Mouse (Mus musculus) stomach, embryonic 16.5 days (tissue): ENCODE results near the gene Ppp1r12c. TPM values are rescaled to one million over a fixed set of nuclear protein-coding genes. Genes with fewer than 3 reads are reported as not detected.
A peak's percentile ranks its signal among the peaks of the same experiment; 100 is the strongest.

Experiments
- ATAC-seq: fragments of 200-750 bp; cut with Nextera tagmentation; 2 replicates; pipeline ENCODE4 v1.8.0; 2017; ENCODE audit warnings: moderate number of reproducible peaks, moderate TSS enrichment; ENCODE audit not compliant: insufficient read depth, low FRiP score
- H3K27ac ChIP-seq: fragments of 300-500 bp; sonication (generic); 2 replicates; pipeline ENCODE4 v1.5.1; 2014; ENCODE audit warnings: low read length
- H3K27me3 ChIP-seq: fragments of 300-500 bp; sonication (generic); 2 replicates; pipeline ENCODE4 v1.6.1; 2014; ENCODE audit warnings: low read length, control low read depth, mixed read lengths; ENCODE audit not compliant: control insufficient read depth, insufficient read depth
- H3K36me3 ChIP-seq: fragments of 300-500 bp; sonication (generic); 2 replicates; pipeline ENCODE4 v1.6.1; 2014; ENCODE audit warnings: low read length; ENCODE audit not compliant: control insufficient read depth, insufficient read depth
- H3K4me1 ChIP-seq: fragments of 300-500 bp; sonication (generic); 2 replicates; pipeline ENCODE4 v1.6.1; 2014; ENCODE audit warnings: low read length, control low read depth, mixed read lengths; ENCODE audit not compliant: control insufficient read depth, insufficient read depth
- H3K4me2 ChIP-seq: fragments of 300-500 bp; sonication (generic); 2 replicates; pipeline ENCODE4 v1.6.1; 2014; ENCODE audit warnings: low read depth, low read length, mixed read lengths
- H3K4me3 ChIP-seq: fragments of 300-500 bp; sonication (generic); replicated peaks from 2 replicates; pipeline ENCODE4 v1.5.1; 2014; ENCODE audit warnings: mild to moderate bottlenecking, low read length
- H3K9ac ChIP-seq: fragments of 300-500 bp; sonication (generic); 2 replicates; pipeline ENCODE4 v1.6.1; 2014; ENCODE audit warnings: low read length
- H3K9me3 ChIP-seq: fragments of 300-500 bp; sonication (generic); replicated peaks from 2 replicates; pipeline ENCODE4 v1.6.1; 2016; ENCODE audit warnings: low read length, control low read depth; ENCODE audit not compliant: control insufficient read depth
- WGBS: fragments of 180-500 bp; shearing (Covaris S2); extraction: QIAGEN DNeasy Blood & Tissue Kit; methylation state at CpG from one replicate; pipeline ENCODE4 v1.1.7; 2014; 5-methylcytosine and 5-hydroxymethylcytosine counted together
- polyA plus RNA-seq: library from polyadenylated mRNA; unstranded; fragments of >200 nt; fragmentation: Nextera tagmentation; extraction: Ambion mirVana; gene quantifications from 2 replicates; pipeline ENCODE4 v1.2.1, GENCODE M21; 2015

The Ppp1r12c gene
- polyA plus RNA-seq, result 20.3 and 22.3 TPM in 2 replicates

- Histone ChIP-seq H3K27me3 (no peaks in the 10 kb centered on the region), H3K4me1 (peaks cover 25% of the 10 kb centered on the region), H3K9me3 (no peaks in the 10 kb centered on the region), H3K27ac (peak within 1 kb of the TSS; percentile 93), H3K36me3 (no peaks in the 10 kb centered on the region), H3K9ac (peak within 1 kb of the TSS; percentile 96), H3K4me2 (peak within 1 kb of the TSS; percentile 83), H3K4me3 (peak within 1 kb of the TSS; percentile 72)
- WGBS, result under 1% methylated on average over 62 of the region's 62 CpGs
- peak; percentile 94 for ATAC-seq
Measured at GRCm38 (mm10) chr7:4501558-4502397, at the start of gene Ppp1r12c. TSS of gene Ppp1r12c (minus strand) at chr7:4501680.

- Histone ChIP-seq H3K4me3 (peak within 1 kb of the TSS; percentile 40), H3K4me1 (peaks cover 10% of the 10 kb centered on the region; the same call in 1 of the 2 replicates), H3K9ac (peak within 1 kb of the TSS; percentile 58), H3K27ac (no peak within 1 kb of the TSS), H3K27me3 (no peaks in the 10 kb centered on the region), H3K9me3 (no peaks in the 10 kb centered on the region), H3K4me2 (peak within 1 kb of the TSS; percentile 71), H3K36me3 (no peaks in the 10 kb centered on the region)
- 5% methylated on average over 33 of the region's 33 CpGs for WGBS
- peak; percentile 46; the same call in 1 of the 2 replicates for ATAC-seq
Measured at GRCm38 (mm10) chr7:4547221-4547641, 45.8 kb upstream of the Ppp1r12c start, which contains the start of gene Syt5. TSS of gene Syt5 (minus strand) at chr7:4547541.

DNA sequence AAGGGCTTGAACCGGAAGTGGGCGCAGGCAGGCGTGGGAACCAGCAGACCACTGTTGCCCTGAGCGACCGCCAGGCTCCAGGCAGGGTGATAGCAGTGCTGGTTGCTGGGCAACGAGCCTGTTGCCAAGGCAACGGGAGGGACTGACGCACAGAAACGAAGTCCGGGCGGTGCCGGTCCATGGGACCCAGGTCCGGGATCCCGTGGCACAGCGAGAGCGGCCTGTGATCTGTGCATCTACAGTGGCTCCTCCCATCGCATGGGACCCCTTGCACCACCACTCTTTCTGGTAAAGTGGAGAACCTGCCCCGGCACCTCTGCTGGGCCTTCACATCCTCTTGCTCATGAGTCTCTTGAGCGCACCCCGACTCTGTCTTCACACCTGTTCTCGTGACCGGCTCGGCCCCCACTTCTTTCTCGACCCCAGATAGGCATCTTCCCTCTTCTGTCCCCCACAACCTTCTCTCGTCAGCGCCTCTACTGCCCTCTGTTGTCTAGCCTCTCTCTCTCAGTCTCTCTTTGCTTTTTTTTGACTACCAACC is 45.2 kb upstream of the Ppp1r12c start:
- WGBS, result 1% methylated on average over 26 of the region's 26 CpGs
- Histone ChIP-seq H3K36me3 (no peaks in the 10 kb centered on the region), H3K4me1 (peaks cover 10% of the 10 kb centered on the region; the same call in 1 of the 2 replicates), H3K4me3 (peak overlapping the region; percentile 40), H3K27me3 (no peaks in the 10 kb centered on the region), H3K9me3 (no peaks in the 10 kb centered on the region), H3K9ac (0 out of 2 replicates have a peak overlapping the region, but pooled peaks have one; percentile 58), H3K27ac (no peak overlapping the region), H3K4me2 (peak overlapping the region; percentile 71)
- ATAC-seq, result peak; percentile 74

DNA sequence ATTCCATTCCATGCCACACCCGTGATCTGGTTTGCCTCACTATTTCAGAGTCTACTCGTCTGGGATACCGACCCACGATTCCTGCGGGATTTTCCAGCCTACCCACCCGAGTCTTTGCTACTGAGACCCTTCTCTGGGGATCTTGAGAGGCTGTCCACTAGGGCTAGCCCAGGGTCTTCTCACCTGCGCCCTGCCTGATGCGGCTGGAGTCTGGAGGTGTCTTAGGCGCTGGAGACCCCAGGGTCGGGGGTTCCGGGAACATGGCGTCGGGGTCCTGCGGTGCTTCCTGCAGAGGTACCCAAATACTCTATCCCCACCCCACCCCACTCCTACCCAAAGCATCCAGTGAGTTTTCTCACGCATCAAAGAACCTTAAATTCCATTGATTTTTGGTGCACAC is 44.6 kb upstream of the Ppp1r12c start:
- Histone ChIP-seq H3K36me3 (no peaks in the 10 kb centered on the region), H3K4me1 (peaks cover 10% of the 10 kb centered on the region; the same call in 1 of the 2 replicates), H3K9me3 (no peaks in the 10 kb centered on the region), H3K27me3 (no peaks in the 10 kb centered on the region), H3K4me3 (no peak overlapping the region), H3K27ac (no peak overlapping the region), H3K9ac (no peak overlapping the region), H3K4me2 (no peak overlapping the region)
- WGBS, result 65% methylated on average over 15 of the region's 15 CpGs
- ATAC-seq, result no peak

DNA sequence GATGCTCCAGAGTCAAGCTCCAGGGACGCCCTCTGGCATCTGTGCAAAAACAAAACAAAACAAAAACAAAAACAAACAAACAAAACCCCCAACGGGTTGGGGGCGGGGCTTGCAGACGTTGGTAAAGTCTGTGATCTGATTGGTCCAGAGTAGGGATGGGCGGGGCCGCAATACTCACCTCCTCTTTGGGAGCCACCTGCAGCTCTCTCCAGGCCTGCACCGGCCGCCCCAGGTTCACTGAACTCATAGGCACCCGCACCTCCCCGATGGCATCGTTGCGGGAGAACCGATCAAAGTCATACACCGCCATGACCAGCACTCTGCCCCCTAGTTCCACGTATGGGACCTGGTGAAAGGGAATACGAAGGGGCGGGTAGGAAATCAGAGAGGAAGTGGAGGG is 40.5 kb upstream of the Ppp1r12c start:
- WGBS, result 40% methylated on average over 17 of the region's 17 CpGs
- Histone ChIP-seq H3K36me3 (no peaks in the 10 kb centered on the region), H3K27me3 (no peaks in the 10 kb centered on the region), H3K27ac (no peak overlapping the region), H3K4me3 (no peak overlapping the region), H3K9me3 (no peaks in the 10 kb centered on the region), H3K9ac (no peak overlapping the region), H3K4me2 (no peak overlapping the region), H3K4me1 (0 out of 2 replicates have a peak, but pooled peaks cover 7% of the 10 kb centered on the region)
- no peak for ATAC-seq

DNA sequence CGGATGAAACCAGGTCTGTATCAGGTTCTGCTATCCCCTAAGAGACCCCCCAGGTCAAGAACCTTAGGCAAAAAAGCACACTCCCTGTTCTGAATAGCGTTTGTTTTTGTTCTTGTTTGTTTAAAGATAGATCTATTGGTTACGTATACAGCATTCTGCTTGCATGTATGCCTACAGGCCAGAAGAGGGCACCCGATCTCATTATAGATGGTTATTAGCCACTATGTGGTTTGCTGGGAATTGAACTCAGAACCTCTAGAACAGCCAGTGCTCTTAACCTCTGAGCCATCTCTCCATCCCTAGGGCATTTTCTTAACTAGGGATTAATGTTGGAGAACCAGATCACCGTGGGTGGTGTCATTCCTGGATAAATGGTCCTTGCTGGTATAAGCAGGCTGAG is 39.9 kb upstream of the Ppp1r12c start:
- no peak overlapping the region for H3K27ac ChIP-seq
- H3K9me3 ChIP-seq, result no peaks in the 10 kb centered on the region
- ATAC-seq, result no peak
- no peaks in the 10 kb centered on the region for H3K27me3 ChIP-seq
- WGBS, result 60% methylated on average over 5 of the region's 5 CpGs
- no peak overlapping the region for H3K9ac ChIP-seq
- no peaks in the 10 kb centered on the region for H3K36me3 ChIP-seq
- no peak overlapping the region for H3K4me3 ChIP-seq
- no peak overlapping the region for H3K4me2 ChIP-seq
- no peaks in the 10 kb centered on the region for H3K4me1 ChIP-seq

DNA sequence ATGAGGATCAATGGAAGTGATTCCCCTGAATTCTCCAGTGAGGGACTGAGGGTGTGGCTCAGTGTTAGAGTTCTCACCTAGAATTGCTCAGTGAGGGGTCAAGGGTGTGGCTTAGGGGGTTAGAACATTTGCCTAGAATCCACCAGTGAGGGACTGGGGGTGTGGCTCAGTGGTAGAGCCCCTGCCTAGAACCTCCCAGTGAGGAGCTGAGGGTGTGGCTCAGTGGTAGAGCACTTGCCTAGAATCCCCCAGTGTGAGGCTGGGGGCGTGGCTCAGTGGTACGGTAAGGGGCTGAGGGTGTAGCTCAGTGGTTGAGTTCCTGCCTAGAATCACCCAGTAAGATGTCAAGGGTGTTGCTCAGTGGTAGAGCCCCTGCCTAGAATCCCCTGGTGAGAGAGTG is 37.5 kb upstream of the Ppp1r12c start:
- WGBS, result 77% methylated on average over 2 of the region's 2 CpGs
- Histone ChIP-seq H3K27ac (no peak overlapping the region), H3K4me3 (no peak overlapping the region), H3K36me3 (no peaks in the 10 kb centered on the region), H3K4me2 (no peak overlapping the region), H3K4me1 (no peaks in the 10 kb centered on the region), H3K27me3 (no peaks in the 10 kb centered on the region), H3K9me3 (no peaks in the 10 kb centered on the region), H3K9ac (no peak overlapping the region)
- no peak for ATAC-seq

DNA sequence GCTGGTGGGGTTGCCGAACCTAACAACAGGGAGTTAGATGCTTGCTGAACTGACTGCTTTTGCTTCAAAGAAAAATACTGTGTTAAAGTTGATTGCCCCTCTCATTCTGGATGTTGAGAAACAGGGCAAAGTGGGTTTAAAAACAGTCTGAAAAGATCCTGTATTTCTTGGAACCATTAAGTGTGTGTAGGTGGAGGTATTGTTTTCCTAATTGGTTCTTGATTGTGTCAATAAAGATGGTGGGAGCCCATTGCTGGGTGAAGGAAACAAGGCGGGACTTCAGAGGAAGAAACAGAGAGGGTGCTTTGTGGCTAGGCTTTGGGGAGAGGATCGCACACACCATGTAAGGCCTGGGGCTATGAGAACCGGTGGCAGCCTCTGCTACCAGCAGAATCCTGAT is 35.7 kb upstream of the Ppp1r12c start:
- no peak for ATAC-seq
- Histone ChIP-seq H3K27me3 (no peaks in the 10 kb centered on the region), H3K9me3 (no peaks in the 10 kb centered on the region), H3K27ac (no peak overlapping the region), H3K9ac (no peak overlapping the region), H3K4me1 (no peaks in the 10 kb centered on the region), H3K4me3 (no peak overlapping the region), H3K36me3 (no peaks in the 10 kb centered on the region), H3K4me2 (no peak overlapping the region)
- 43% methylated on average over 4 of the region's 4 CpGs for WGBS

DNA sequence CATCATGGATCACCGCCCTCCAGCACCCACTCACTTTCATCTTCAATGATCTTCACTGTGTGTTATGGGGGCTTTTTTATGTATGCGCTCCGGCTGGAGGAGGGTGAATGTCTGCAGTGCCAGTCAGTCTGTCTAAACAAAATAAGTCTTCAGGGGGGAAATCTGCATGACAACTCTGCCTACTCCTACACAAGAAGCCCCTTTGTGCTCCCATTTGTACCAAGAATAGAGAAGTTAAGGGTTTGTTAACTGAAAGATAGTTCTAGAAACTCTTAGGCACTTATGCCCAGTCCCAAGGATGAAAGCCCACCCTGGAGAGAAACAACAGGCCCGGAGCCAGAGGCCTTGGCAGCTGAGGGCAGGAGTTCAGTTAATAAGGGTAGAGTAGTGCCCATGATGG is 34.9 kb upstream of the Ppp1r12c start:
- 87% methylated on average over 4 of the region's 4 CpGs for WGBS
- no peak overlapping the region for H3K4me2 ChIP-seq
- no peak overlapping the region for H3K4me3 ChIP-seq
- 0 out of 2 replicates have a peak, but pooled peaks cover 4% of the 10 kb centered on the region for H3K4me1 ChIP-seq
- no peaks in the 10 kb centered on the region for H3K9me3 ChIP-seq
- no peaks in the 10 kb centered on the region for H3K36me3 ChIP-seq
- H3K27me3 ChIP-seq, result no peaks in the 10 kb centered on the region
- ATAC-seq, result no peak
- no peak overlapping the region for H3K27ac ChIP-seq
- no peak overlapping the region for H3K9ac ChIP-seq
